Mouse (Mus musculus) midbrain, postnatal 0 days (tissue): ENCODE measurements around the gene Crebbp. TPM values are rescaled to one million over a fixed set of nuclear protein-coding genes. Genes with fewer than 3 reads are reported as not detected.

Experiments
- ATAC-seq: fragments of 200-750 bp; cut with Nextera tagmentation; 2 replicates; pipeline ENCODE4 v1.8.0; 2017; ENCODE audit warnings: moderate number of reproducible peaks, mild to moderate bottlenecking, moderate TSS enrichment, moderate library complexity; ENCODE audit not compliant: low FRiP score
- DNase-seq: peaks from one replicate; pipeline ENCODE4 v3.0.0-alpha.2; 2015; ENCODE audit warnings: low spot score
- H3K27ac ChIP-seq: fragments of 300-500 bp; sonication (generic); 2 replicates; pipeline ENCODE4 v1.5.1; 2014; ENCODE audit warnings: low read depth, mild to moderate bottlenecking, low read length, mixed read lengths
- H3K27me3 ChIP-seq: fragments of 300-500 bp; sonication (generic); 2 replicates; pipeline ENCODE4 v1.6.1; 2014; ENCODE audit warnings: low read length, control low read depth, mixed read lengths; ENCODE audit not compliant: insufficient read depth
- H3K36me3 ChIP-seq: fragments of 300-500 bp; sonication (generic); 2 replicates; pipeline ENCODE4 v1.6.1; 2014; ENCODE audit warnings: low read length, control low read depth, mixed read lengths; ENCODE audit not compliant: insufficient read depth
- H3K4me1 ChIP-seq: fragments of 300-500 bp; sonication (generic); 2 replicates; pipeline ENCODE4 v1.6.1; 2014; ENCODE audit warnings: mild to moderate bottlenecking, control low read depth, antibody characterized with exemption, low read length, mixed read lengths; ENCODE audit not compliant: insufficient read depth
- H3K4me2 ChIP-seq: fragments of 300-500 bp; sonication (generic); 2 replicates; pipeline ENCODE4 v1.6.1; 2014; ENCODE audit warnings: low read depth, mild to moderate bottlenecking, low read length, mixed read lengths; ENCODE audit not compliant: poor library complexity, severe bottlenecking
- H3K4me3 ChIP-seq: fragments of 300-500 bp; sonication (generic); 2 replicates; pipeline ENCODE4 v1.5.1; 2014; ENCODE audit warnings: low read depth, mild to moderate bottlenecking, low read length, moderate library complexity
- H3K9ac ChIP-seq: fragments of 300-500 bp; sonication (generic); replicated peaks from 2 replicates; pipeline ENCODE4 v1.6.1; 2014; ENCODE audit warnings: mild to moderate bottlenecking, low read length, moderate library complexity, mixed read lengths; ENCODE audit not compliant: poor library complexity, severe bottlenecking
- H3K9me3 ChIP-seq: fragments of 300-500 bp; sonication (generic); 2 replicates; pipeline ENCODE4 v1.6.1; 2016; ENCODE audit warnings: low read length, control low read depth
- CTCF ChIP-seq: IDR thresholded peaks from 2 replicates; pipeline ENCODE4 v1.5.1; 2016; ENCODE audit warnings: antibody characterized with exemption, mild to moderate bottlenecking
- WGBS: fragments of 180-500 bp; shearing (Covaris S2); extraction: QIAGEN DNeasy Blood & Tissue Kit; methylation state at CpG from one replicate; pipeline ENCODE4 v1.1.7; 2014; 5-methylcytosine and 5-hydroxymethylcytosine counted together
- polyA plus RNA-seq: library from polyadenylated mRNA; unstranded; fragments of >200 nt; fragmentation: Nextera tagmentation; extraction: Ambion mirVana; gene quantifications from 2 replicates; pipeline ENCODE4 v1.2.1, GENCODE M21; 2015
- total RNA-seq: library from RNA; depleted of rRNA; stranded (reverse); fragments of >200 nt; gene quantifications from 2 replicates; pipeline ENCODE4 v1.2.3, GENCODE M21; 2014

Gene Crebbp
- total and polyA plus RNA-seq, 2 experiments from 2014 or later, result 29.3 to 61.0 TPM

DNA sequence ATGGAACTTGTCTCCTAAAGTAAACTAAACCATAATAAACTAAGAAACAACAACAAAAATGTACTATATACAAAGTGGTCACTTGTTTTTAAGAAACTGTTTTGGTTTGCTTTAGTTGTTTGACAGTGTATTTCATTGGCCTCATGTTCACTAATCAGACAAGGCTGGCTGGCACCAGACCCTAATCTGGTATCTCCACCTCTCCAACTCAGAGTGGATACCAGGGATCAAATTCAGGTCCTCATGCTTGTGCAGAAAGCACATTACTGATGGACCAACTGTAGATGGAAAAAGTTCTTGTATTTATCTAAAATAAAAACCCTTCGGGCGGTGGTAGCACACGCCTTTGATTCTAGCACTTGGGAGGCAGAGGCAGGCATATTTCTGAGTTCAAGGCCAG, 38.7 kb downstream of the Crebbp start:
- peaks cover 14% of the 10 kb centered on the region for H3K36me3 ChIP-seq
- ATAC-seq (no peak), DNase-seq (no peak)
- H3K4me1 ChIP-seq, result no peaks in the 10 kb centered on the region
- H3K9me3 ChIP-seq, result no peaks in the 10 kb centered on the region
- no peak overlapping the region for H3K9ac ChIP-seq
- no peak overlapping the region for H3K27ac ChIP-seq
- TF ChIP-seq CTCF, result no peak
- H3K4me2 ChIP-seq, result no peak overlapping the region
- no peaks in the 10 kb centered on the region for H3K27me3 ChIP-seq
- 98% methylated on average over 3 of the region's 3 CpGs for WGBS
- no peak overlapping the region for H3K4me3 ChIP-seq

DNA sequence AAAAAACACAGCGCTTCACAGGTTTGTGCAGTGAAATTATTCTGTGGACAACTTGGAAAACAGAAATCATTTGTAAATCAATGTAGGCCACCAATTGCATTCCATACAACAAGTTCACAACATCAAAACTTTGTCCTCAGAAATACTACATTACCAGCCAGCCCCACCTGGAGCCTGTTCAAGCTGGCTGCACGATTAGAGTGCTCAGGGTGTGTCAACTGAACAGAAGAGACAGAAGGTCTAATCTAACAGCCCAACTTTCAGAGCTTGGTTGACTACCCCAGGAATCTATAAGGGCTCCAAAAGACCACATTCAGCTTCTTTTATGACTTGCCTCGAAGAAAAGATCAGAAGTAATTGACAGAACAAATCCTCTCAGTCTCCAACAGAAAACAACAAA, 44.3 kb downstream of the Crebbp start:
- Histone ChIP-seq H3K9ac (no peak overlapping the region), H3K4me2 (no peak overlapping the region), H3K4me3 (no peak overlapping the region), H3K9me3 (no peaks in the 10 kb centered on the region), H3K4me1 (no peaks in the 10 kb centered on the region), H3K27ac (no peak overlapping the region), H3K27me3 (no peaks in the 10 kb centered on the region), H3K36me3 (no peaks in the 10 kb centered on the region)
- TF ChIP-seq CTCF, result no peak
- 54% methylated on average over 3 of the region's 3 CpGs for WGBS
- DNase-seq, result no peak
- no peak for ATAC-seq

DNA sequence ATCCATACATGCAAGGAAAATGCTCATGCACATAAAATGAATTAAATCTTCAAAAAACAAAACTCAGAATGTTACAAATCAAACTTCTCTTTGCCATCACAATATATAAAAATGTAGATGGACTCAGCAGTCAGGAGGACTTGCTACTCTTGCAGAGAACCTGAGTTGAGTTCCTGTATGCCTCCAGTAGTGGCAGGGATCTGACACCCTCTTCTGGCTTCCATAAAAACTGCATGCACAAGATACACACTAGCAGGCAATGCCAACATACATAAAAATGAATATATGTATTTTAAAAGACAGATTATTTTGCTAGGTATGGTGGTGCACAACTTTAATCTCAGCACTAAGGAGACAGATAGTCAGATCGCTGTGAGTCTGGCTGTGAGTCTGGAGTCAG, 45.3 kb downstream of the Crebbp start:
- no peak overlapping the region for H3K9ac ChIP-seq
- no peak overlapping the region for H3K4me3 ChIP-seq
- no peak overlapping the region for H3K4me2 ChIP-seq
- ATAC-seq (no peak), DNase-seq (no peak)
- no peaks in the 10 kb centered on the region for H3K27me3 ChIP-seq
- H3K4me1 ChIP-seq, result no peaks in the 10 kb centered on the region
- 100% methylated on average over 1 of the region's 1 CpGs for WGBS
- no peak overlapping the region for H3K27ac ChIP-seq
- peak; percentile 37 for TF ChIP-seq CTCF
- no peaks in the 10 kb centered on the region for H3K9me3 ChIP-seq
- no peaks in the 10 kb centered on the region for H3K36me3 ChIP-seq

DNA sequence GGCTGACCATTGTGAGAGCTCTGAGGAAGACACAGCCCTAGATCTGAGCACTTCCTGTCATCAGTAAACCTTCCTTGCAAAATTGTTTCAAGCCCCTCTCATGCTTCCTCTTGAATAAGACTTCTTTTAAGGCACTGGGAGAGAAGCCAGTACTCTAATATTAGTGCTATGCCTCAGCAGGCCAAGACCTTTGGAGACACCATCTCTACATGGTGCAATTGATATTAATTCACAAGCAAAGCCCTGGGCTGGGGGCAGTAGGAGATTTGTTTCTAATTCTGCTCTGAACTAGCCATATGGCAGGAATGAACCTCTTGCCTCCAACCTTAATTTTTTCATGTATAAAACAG, 52.9 kb downstream of the Crebbp start:
- no peak overlapping the region for H3K27ac ChIP-seq
- H3K9me3 ChIP-seq, result no peaks in the 10 kb centered on the region
- peak; percentile 5 for DNase-seq

DNA sequence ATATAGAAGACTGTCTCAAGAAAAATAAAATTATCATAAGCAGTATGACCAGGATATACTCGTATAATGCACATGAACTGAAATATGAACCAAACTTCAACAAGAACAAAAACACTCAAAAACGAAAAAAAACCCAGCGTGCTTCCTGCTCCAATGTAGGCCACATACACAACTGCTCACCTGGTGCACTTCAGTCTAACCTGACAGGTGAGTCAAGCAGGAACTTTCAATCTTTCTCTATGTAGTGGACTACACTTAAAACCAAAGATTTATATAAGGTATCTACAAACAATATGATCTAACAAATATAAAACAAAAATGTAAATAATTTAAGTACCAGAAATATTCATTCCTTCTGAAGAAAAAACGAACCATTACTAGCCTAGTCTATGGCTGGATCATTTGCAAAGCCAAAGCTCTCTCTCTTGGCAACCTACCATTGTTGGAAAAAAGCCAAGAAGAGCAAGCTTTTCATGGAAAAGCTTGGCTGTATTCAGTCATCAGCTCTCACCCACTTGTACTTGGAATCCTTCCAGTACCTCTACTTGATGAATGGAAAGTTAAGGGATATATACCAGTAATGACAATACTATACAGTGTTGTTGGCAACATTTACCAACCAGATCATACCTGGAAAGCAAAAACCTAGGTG, 53.4 kb downstream of the Crebbp start:
- DNase-seq (peak; percentile 90), ATAC-seq (no peak)
- peaks cover 5% of the 10 kb centered on the region; the same call in 1 of the 2 replicates for H3K4me1 ChIP-seq
- WGBS, result 80% methylated on average over 4 of the region's 4 CpGs
- TF ChIP-seq CTCF, result no peak
- H3K36me3 ChIP-seq, result no peaks in the 10 kb centered on the region
- no peak overlapping the region for H3K4me3 ChIP-seq
- H3K9me3 ChIP-seq, result no peaks in the 10 kb centered on the region
- no peak overlapping the region for H3K4me2 ChIP-seq
- no peaks in the 10 kb centered on the region for H3K27me3 ChIP-seq
- H3K9ac ChIP-seq, result no peak overlapping the region
- no peak overlapping the region for H3K27ac ChIP-seq

More for the DNA sequence above, 52.9 kb downstream of the Crebbp start:
- Histone ChIP-seq H3K4me1 (peaks cover 5% of the 10 kb centered on the region; the same call in 1 of the 2 replicates), H3K27me3 (no peaks in the 10 kb centered on the region), H3K36me3 (no peaks in the 10 kb centered on the region), H3K4me3 (no peak overlapping the region), H3K4me2 (no peak overlapping the region), H3K9ac (no peak overlapping the region)
- no peak for ATAC-seq
- no peak for TF ChIP-seq CTCF

DNA sequence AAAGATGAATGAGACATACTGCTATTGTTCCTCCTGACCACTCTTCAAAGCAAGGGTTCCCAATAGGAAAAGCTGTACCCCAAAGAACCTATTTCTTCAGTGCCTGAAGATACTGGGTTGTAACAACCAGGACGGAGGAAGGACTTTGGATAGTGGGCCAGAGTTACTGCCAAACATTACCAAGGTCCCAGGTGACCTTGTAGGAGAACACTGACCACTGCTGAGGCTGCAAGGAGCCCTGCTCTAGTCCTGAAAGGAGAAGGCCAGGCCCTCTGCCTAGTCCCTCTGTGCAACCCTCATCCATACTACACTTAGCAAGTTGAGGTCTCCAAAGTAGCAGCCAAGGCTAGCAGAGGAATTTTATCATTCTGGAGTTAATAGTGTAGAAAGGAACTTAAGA, 60.7 kb downstream of the Crebbp start:
- H3K27me3 ChIP-seq, result no peaks in the 10 kb centered on the region
- ATAC-seq (no peak), DNase-seq (no peak)
- no peaks in the 10 kb centered on the region for H3K36me3 ChIP-seq
- no peak overlapping the region for H3K4me2 ChIP-seq
- no peak overlapping the region for H3K9ac ChIP-seq
- no peaks in the 10 kb centered on the region for H3K9me3 ChIP-seq
- TF ChIP-seq CTCF, result no peak
- H3K4me3 ChIP-seq, result no peak overlapping the region
- H3K4me1 ChIP-seq, result no peaks in the 10 kb centered on the region
- no peak overlapping the region for H3K27ac ChIP-seq
- 83% methylated on average over 1 of the region's 1 CpGs for WGBS
